Mouse (Mus musculus): ENCODE measurements around the gene Cited4. TPM values are rescaled to one million over a fixed set of nuclear protein-coding genes. Genes with fewer than 3 reads are reported as not detected.

Cited4 gene
- polyA plus RNA-seq, 1 experiment from 2014 or later: 4.7 TPM

DNA sequence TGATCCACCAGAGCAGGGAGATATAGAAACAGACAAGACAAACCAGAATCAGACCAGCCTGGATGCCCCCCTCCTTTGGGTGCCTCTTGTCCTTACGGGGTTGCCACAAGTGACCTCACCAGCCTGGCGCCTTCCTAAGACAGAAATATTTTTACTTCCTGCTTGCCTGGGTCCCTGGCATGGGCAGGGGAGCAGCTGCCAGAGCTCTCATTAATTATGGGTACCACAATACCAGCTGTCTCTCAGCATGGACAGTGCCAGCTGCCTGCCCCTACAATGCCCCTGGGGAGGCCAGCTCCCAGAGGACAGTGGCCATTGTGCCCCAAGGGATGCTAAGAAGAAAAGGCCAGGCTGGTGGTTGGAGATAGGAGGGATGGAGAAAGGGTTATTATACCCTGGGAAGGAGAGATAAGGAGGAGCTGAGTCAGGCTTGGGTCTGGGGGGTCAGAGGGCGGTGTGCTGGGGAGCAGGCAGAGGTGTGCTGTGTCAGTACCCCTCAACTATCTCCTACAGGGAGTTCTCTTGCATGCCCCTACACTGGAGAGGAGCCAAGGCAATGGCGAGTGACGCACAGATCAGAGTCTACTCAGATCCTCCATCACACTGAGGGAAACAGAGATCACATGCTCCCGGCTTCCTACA lies 47.6 kb downstream of the Cited4 start:
- no peaks in the 10 kb centered on the region for H3K9me3 ChIP-seq (ENCODE audit: control insufficient read depth, low read length)
- no peak overlapping the region for H3K27ac ChIP-seq (replicated peaks; ENCODE audit: low read depth, low read length)
- no peaks in the 10 kb centered on the region for H3K36me3 ChIP-seq (ENCODE audit: control insufficient read depth, insufficient read depth, low read length)
- DNase-seq (ENCODE audit: low spot score) (no peak), ATAC-seq (ENCODE audit: low read depth) (no peak)
- peaks cover 11% of the 10 kb centered on the region; the same call in 1 of the 2 replicates for H3K4me1 ChIP-seq (ENCODE audit: control insufficient read depth, insufficient read depth, low read length)
- no peaks in the 10 kb centered on the region for H3K27me3 ChIP-seq (replicated peaks; ENCODE audit: control insufficient read depth, insufficient read depth, low read length)
- whole genome bisulfite sequencing: 82% methylated on average over 5 of the region's 6 CpGs
- H3K9ac ChIP-seq (ENCODE audit: low read depth, low read length): no peak overlapping the region
- no peak overlapping the region for H3K4me2 ChIP-seq (ENCODE audit: low read depth, low read length)
- no peak overlapping the region for H3K4me3 ChIP-seq (ENCODE audit: low read depth, low read length)

DNA sequence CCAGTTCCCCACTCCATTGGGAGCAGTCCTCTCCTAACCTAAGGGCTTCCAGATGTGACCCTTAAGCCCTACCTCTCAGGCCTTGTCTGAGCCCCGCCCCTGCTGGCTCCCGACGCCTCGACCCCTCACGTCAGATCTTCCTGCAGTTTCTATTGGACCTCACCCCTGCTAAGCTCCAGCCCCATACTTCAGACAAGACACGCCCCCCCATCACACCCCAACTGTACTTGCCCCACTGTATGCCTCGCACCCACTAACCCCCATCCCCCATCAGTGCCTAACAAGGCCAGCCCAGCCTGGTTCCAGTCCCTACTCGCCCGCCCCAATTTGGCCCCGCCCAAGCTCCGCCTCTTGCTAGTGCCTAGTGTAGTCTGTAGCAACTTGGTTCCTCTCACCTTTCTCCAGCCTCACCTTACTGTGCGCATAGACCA lies 49.8 kb downstream of the Cited4 start:
- WGBS: 3% methylated on average over 12 of the region's 12 CpGs
- ATAC-seq (ENCODE audit: low read depth) (peak; percentile 85), DNase-seq (ENCODE audit: low spot score) (peak; percentile 88)
- Histone ChIP-seq H3K27me3 (replicated peaks; ENCODE audit: control insufficient read depth, insufficient read depth, low read length) (no peaks in the 10 kb centered on the region), H3K36me3 (ENCODE audit: control insufficient read depth, insufficient read depth, low read length) (no peaks in the 10 kb centered on the region), H3K4me3 (ENCODE audit: low read depth, low read length) (peak overlapping the region; percentile 40), H3K9me3 (ENCODE audit: control insufficient read depth, low read length) (no peaks in the 10 kb centered on the region), H3K4me1 (ENCODE audit: control insufficient read depth, insufficient read depth, low read length) (peaks cover 11% of the 10 kb centered on the region), H3K27ac (replicated peaks; ENCODE audit: low read depth, low read length) (no peak overlapping the region), H3K4me2 (ENCODE audit: low read depth, low read length) (peak overlapping the region; percentile 82), H3K9ac (ENCODE audit: low read depth, low read length) (peak overlapping the region; percentile 54)

DNA sequence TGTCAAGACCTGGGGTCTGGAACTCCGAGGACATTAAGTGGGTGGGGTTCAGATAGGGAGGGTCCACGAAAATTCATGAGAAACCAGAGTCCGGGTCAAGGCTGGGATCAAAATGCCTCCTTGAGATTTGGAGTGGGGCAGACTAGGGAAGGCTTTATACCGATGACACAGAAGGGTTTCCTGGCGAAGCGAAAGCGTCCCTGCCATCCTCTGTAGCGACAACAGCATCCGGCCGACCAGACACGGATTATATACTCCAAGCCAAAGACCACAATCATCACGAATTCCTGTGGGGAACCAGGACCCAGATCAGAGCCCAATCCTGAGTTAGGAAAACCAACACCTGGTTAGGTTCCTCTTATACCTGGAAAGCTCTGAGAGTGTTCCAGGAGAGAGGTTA lies 50.4 kb downstream of the Cited4 start:
- Histone ChIP-seq H3K4me3 (ENCODE audit: low read depth, low read length) (peak overlapping the region; percentile 40), H3K9me3 (ENCODE audit: control insufficient read depth, low read length) (no peaks in the 10 kb centered on the region), H3K27ac (replicated peaks; ENCODE audit: low read depth, low read length) (no peak overlapping the region), H3K4me1 (ENCODE audit: control insufficient read depth, insufficient read depth, low read length) (peaks cover 11% of the 10 kb centered on the region), H3K4me2 (ENCODE audit: low read depth, low read length) (peak overlapping the region; percentile 82), H3K27me3 (replicated peaks; ENCODE audit: control insufficient read depth, insufficient read depth, low read length) (no peaks in the 10 kb centered on the region), H3K9ac (ENCODE audit: low read depth, low read length) (peak overlapping the region; percentile 54; the same call in 1 of the 2 replicates), H3K36me3 (ENCODE audit: control insufficient read depth, insufficient read depth, low read length) (no peaks in the 10 kb centered on the region)
- no peak for DNase-seq (ENCODE audit: low spot score)
- WGBS: 23% methylated on average over 12 of the region's 12 CpGs
- no peak for ATAC-seq (ENCODE audit: low read depth)

Other genes with a start within 250 kb of the Cited4 start
- gene Slfnl1, start 134.3 kb upstream of the Cited4 start, polyA plus RNA-seq (2014; fragmentation: Nextera tagmentation; extraction: Ambion mirVana): not detected in 2 replicates
- 77.3 and 84.1 TPM in 2 replicates for gene Ctps, start 96.3 kb upstream of the Cited4 start, polyA plus RNA-seq (2014; fragmentation: Nextera tagmentation; extraction: Ambion mirVana)
- gene Gm8439, start 77.8 kb upstream of the Cited4 start, polyA plus RNA-seq (2014; fragmentation: Nextera tagmentation; extraction: Ambion mirVana): not detected in 2 replicates
- 3.2 and 3.9 TPM in 2 replicates for gene Kcnq4, start 82.0 kb downstream of the Cited4 start, polyA plus RNA-seq (2014; fragmentation: Nextera tagmentation; extraction: Ambion mirVana)
- gene Nfyc, start 165.0 kb downstream of the Cited4 start, polyA plus RNA-seq (2014; fragmentation: Nextera tagmentation; extraction: Ambion mirVana): 90.5 and 101 TPM in 2 replicates
- gene Rims3, start 188.2 kb downstream of the Cited4 start, polyA plus RNA-seq (2014; fragmentation: Nextera tagmentation; extraction: Ambion mirVana): 3.4 and 3.9 TPM in 2 replicates